Mouse (Mus musculus) megakaryocyte, embryonic 14.5 days (primary cell): ENCODE measurements around the gene Pygl.

Experiments
- FLI1 ChIP-seq: IDR thresholded peaks from 2 replicates; pipeline ENCODE4 v1.6.1; 2012; ENCODE audit warnings: low read length, inconsistent platforms, mixed read lengths
- GATA1 ChIP-seq: IDR thresholded peaks from 3 replicates; pipeline ENCODE4 v1.6.1; 2012; ENCODE audit warnings: mixed read lengths, low read length, inconsistent platforms, borderline replicate concordance

- TF ChIP-seq GATA1 (no peak), FLI1 (no peak)
These were observed 34.9 kb downstream of the Pygl start for GRCm38 (mm10) chr12:70196341-70196740.
